Mouse (Mus musculus) liver, postnatal 0 days (tissue): ENCODE results near the gene Atg2a.

Experiments
- CTCF ChIP-seq: sonication (generic); IDR thresholded peaks from 2 replicates; pipeline ENCODE4 v1.5.1; 2016; ENCODE audit warnings: antibody characterized with exemption, low read depth
- EP300 ChIP-seq: IDR thresholded peaks from 2 replicates; pipeline ENCODE4 v1.6.1; 2016; ENCODE audit warnings: antibody characterized with exemption, low read depth, mild to moderate bottlenecking

GRCm38 (mm10) chr19:6277661-6278438, 36.4 kb downstream of the Atg2a start:
- TF ChIP-seq CTCF (no peak), EP300 (no peak)
